Mouse (Mus musculus) forebrain, postnatal 0 days (tissue): Measurements from ENCODE around the gene Dpf1. TPM values are rescaled to one million over a fixed set of nuclear protein-coding genes. Genes with fewer than 3 reads are reported as not detected.

Experiments used
- ATAC-seq: fragments of 200-750 bp; cut with Nextera tagmentation; 2 replicates; pipeline ENCODE4 v1.8.0; 2017; ENCODE audit warnings: mild to moderate bottlenecking, moderate library complexity
- DNase-seq: peaks from one replicate; pipeline ENCODE4 v3.0.0-alpha.2; 2015
- H3K27ac ChIP-seq: fragments of 300-500 bp; sonication (generic); 2 replicates; pipeline ENCODE4 v1.5.1; 2014; ENCODE audit warnings: low read depth, mild to moderate bottlenecking, antibody characterized with exemption, low read length, moderate library complexity, mixed read lengths
- H3K27me3 ChIP-seq: fragments of 300-500 bp; sonication (generic); 2 replicates; pipeline ENCODE4 v1.6.1; 2014; ENCODE audit warnings: mild to moderate bottlenecking, low read length, mixed read lengths; ENCODE audit not compliant: insufficient read depth
- H3K36me3 ChIP-seq: fragments of 300-500 bp; sonication (generic); 2 replicates; pipeline ENCODE4 v1.6.1; 2014; ENCODE audit warnings: mild to moderate bottlenecking, moderate library complexity; ENCODE audit not compliant: insufficient read depth
- H3K4me1 ChIP-seq: fragments of 300-500 bp; sonication (generic); 2 replicates; pipeline ENCODE4 v1.6.1; 2014; ENCODE audit warnings: antibody characterized with exemption; ENCODE audit not compliant: insufficient read depth
- H3K4me2 ChIP-seq: fragments of 300-500 bp; sonication (generic); 2 replicates; pipeline ENCODE4 v1.6.1; 2014; ENCODE audit warnings: low read depth, mild to moderate bottlenecking, moderate library complexity
- H3K4me3 ChIP-seq: fragments of 300-500 bp; sonication (generic); 2 replicates; pipeline ENCODE4 v1.5.1; 2014; ENCODE audit warnings: low read depth, low read length, mixed read lengths
- H3K9ac ChIP-seq: fragments of 300-500 bp; sonication (generic); 2 replicates; pipeline ENCODE4 v1.6.1; 2014; ENCODE audit warnings: mild to moderate bottlenecking
- H3K9me3 ChIP-seq: fragments of 300-500 bp; sonication (generic); 2 replicates; pipeline ENCODE4 v1.6.1; 2016; ENCODE audit warnings: low read length
- CTCF ChIP-seq: sonication (generic); IDR thresholded peaks from 2 replicates; pipeline ENCODE4 v1.5.1; 2016; ENCODE audit warnings: antibody characterized with exemption, control low read depth, low read depth
- WGBS: fragments of 180-500 bp; shearing (Covaris S2); extraction: QIAGEN DNeasy Blood & Tissue Kit; methylation state at CpG from one replicate; pipeline ENCODE4 v1.1.7; 2014; 5-methylcytosine and 5-hydroxymethylcytosine counted together
- polyA plus RNA-seq: library from polyadenylated mRNA; unstranded; fragments of >200 nt; fragmentation: Nextera tagmentation; extraction: Ambion mirVana; gene quantifications from 2 replicates; pipeline ENCODE4 v1.2.1, GENCODE M21; 2015
- total RNA-seq: library from RNA; depleted of rRNA; stranded (reverse); fragments of >200 nt; gene quantifications from 2 replicates; pipeline ENCODE4 v1.2.3, GENCODE M21; 2014

Dpf1 gene
- total and polyA plus RNA-seq, 2 experiments from 2014 or later = 243 to 246 TPM

GRCm38 (mm10) chr7:29341722-29342121 lies 38.0 kb downstream of the Dpf1 start:
- H3K4me1 ChIP-seq = peaks cover 10% of the 10 kb centered on the region
- H3K9me3 ChIP-seq = no peaks in the 10 kb centered on the region
- no peak overlapping the region; the same call in 1 of the 2 replicates for H3K9ac ChIP-seq
- H3K27ac ChIP-seq = peak overlapping the region; percentile 76
- peak; percentile 69 for ATAC-seq
- H3K4me3 ChIP-seq = no peak overlapping the region
- H3K27me3 ChIP-seq = no peaks in the 10 kb centered on the region
- H3K4me2 ChIP-seq = peak overlapping the region; percentile 2; the same call in 1 of the 2 replicates
- peaks cover 21% of the 10 kb centered on the region for H3K36me3 ChIP-seq
- WGBS = 45% methylated on average over 12 of the region's 12 CpGs
- no peak for TF ChIP-seq CTCF
- peak; percentile 71 for DNase-seq

GRCm38 (mm10) chr7:29342489-29343092 lies 38.8 kb downstream of the Dpf1 start:
- H3K27ac ChIP-seq = peak overlapping the region; percentile 76
- H3K9ac ChIP-seq = no peak overlapping the region
- 32% methylated on average over 8 of the region's 8 CpGs for whole genome bisulfite sequencing
- H3K4me1 ChIP-seq = peaks cover 10% of the 10 kb centered on the region
- H3K36me3 ChIP-seq = peaks cover 17% of the 10 kb centered on the region
- no peaks in the 10 kb centered on the region for H3K27me3 ChIP-seq
- H3K4me2 ChIP-seq = no peak overlapping the region
- no peak for TF ChIP-seq CTCF
- ATAC-seq (peak; percentile 14), DNase-seq (peak; percentile 52)
- H3K9me3 ChIP-seq = no peaks in the 10 kb centered on the region
- H3K4me3 ChIP-seq = no peak overlapping the region

GRCm38 (mm10) chr7:29343746-29344145 lies 40.0 kb downstream of the Dpf1 start:
- Histone ChIP-seq H3K27me3 (no peaks in the 10 kb centered on the region), H3K27ac (no peak overlapping the region), H3K36me3 (peaks cover 17% of the 10 kb centered on the region), H3K9me3 (no peaks in the 10 kb centered on the region), H3K4me2 (no peak overlapping the region), H3K4me1 (peaks cover 10% of the 10 kb centered on the region), H3K9ac (no peak overlapping the region), H3K4me3 (no peak overlapping the region)
- no peak for TF ChIP-seq CTCF
- no peak for DNase-seq
- WGBS = 72% methylated on average over 7 of the region's 7 CpGs
- ATAC-seq = no peak

DNA sequence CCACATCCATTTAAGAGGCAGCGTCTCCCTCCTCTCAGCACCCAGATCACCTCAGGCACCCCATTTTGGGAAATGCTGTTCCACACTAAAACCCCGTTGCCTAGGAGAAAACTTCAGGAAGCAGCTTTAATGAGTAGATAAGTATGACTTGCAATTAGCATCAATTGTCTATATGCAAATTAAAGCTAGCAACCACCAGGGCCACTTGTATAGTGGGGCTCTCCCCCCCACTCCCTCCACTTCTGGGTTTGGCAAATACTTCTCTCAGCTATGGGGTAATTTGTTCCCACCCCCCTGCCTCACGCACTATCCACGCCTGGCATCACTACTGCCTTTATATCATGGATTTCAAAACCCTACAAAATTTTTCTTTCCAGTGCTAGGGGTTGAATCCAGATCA lies 41.8 kb downstream of the Dpf1 start:
- H3K4me2 ChIP-seq = no peak overlapping the region
- ATAC-seq (peak; percentile 72), DNase-seq (peak; percentile 57)
- peak overlapping the region; percentile 79 for H3K27ac ChIP-seq
- no peak for TF ChIP-seq CTCF
- H3K36me3 ChIP-seq = peaks cover 17% of the 10 kb centered on the region
- WGBS = 15% methylated on average over 4 of the region's 4 CpGs
- H3K9ac ChIP-seq = no peak overlapping the region
- H3K4me3 ChIP-seq = no peak overlapping the region
- H3K4me1 ChIP-seq = peaks cover 10% of the 10 kb centered on the region
- no peaks in the 10 kb centered on the region for H3K27me3 ChIP-seq
- H3K9me3 ChIP-seq = no peaks in the 10 kb centered on the region

DNA sequence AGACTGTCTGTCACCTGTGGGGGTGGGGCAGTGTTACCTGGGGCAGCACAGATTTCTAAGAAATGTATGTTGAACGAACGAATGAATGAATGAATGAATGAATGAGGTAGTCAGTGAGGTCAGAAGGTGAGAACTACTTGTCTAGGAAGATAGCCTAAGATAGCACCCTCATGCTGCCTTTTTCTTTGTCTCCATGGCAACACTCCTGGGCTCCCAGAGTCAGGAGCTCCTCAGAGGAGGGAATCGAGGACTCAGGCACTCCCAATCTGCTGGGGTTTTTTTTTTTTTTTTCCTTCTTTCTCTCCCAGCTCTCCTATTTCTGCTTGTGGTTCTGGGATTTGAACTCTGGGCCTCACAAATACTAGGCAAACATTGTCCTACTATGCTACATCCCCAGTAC lies 42.5 kb downstream of the Dpf1 start:
- H3K9me3 ChIP-seq = no peaks in the 10 kb centered on the region
- peaks cover 23% of the 10 kb centered on the region for H3K36me3 ChIP-seq
- TF ChIP-seq CTCF = no peak
- no peak overlapping the region for H3K9ac ChIP-seq
- ATAC-seq = peak; percentile 36; the same call in 1 of the 2 replicates
- H3K4me1 ChIP-seq = peaks cover 10% of the 10 kb centered on the region
- peak overlapping the region; percentile 77 for H3K27ac ChIP-seq
- DNase-seq = peak; percentile 39
- no peaks in the 10 kb centered on the region for H3K27me3 ChIP-seq
- WGBS = 55% methylated on average over 3 of the region's 3 CpGs
- no peak overlapping the region for H3K4me2 ChIP-seq
- H3K4me3 ChIP-seq = no peak overlapping the region

DNA sequence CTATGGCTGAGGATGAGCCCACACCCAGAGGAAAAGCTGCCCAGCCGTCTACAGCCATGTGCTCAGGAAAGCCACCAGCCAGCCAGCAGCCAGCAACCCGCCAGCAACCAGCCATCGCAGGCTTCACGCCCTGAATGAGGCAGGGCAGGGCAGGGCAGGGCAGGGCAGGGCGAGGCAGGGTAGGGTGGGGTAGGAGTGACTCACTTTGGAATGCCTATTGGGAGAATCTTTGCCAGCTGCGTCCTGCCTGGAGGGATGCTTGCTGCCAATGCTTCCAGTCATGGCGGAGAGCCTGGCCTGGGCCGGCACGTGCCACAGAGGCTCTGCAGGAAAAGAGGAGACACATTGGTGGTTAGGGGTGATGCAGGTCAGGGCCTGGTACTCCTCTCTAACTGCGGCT lies 46.7 kb downstream of the Dpf1 start:
- Histone ChIP-seq H3K4me3 (no peak overlapping the region), H3K27me3 (no peaks in the 10 kb centered on the region), H3K9ac (no peak overlapping the region), H3K4me1 (peaks cover 10% of the 10 kb centered on the region; the same call in 1 of the 2 replicates), H3K9me3 (no peaks in the 10 kb centered on the region), H3K36me3 (peaks cover 37% of the 10 kb centered on the region), H3K27ac (no peak overlapping the region), H3K4me2 (no peak overlapping the region)
- ATAC-seq (no peak), DNase-seq (no peak)
- WGBS = 89% methylated on average over 10 of the region's 10 CpGs
- TF ChIP-seq CTCF = no peak

GRCm38 (mm10) chr7:29352246-29352645 lies 48.5 kb downstream of the Dpf1 start:
- DNase-seq (no peak), ATAC-seq (no peak)
- H3K27me3 ChIP-seq = no peaks in the 10 kb centered on the region
- H3K4me3 ChIP-seq = no peak overlapping the region
- H3K4me1 ChIP-seq = no peaks in the 10 kb centered on the region
- no peak overlapping the region for H3K27ac ChIP-seq
- H3K9me3 ChIP-seq = no peaks in the 10 kb centered on the region
- 63% methylated on average over 8 of the region's 8 CpGs for WGBS
- TF ChIP-seq CTCF = no peak
- no peak overlapping the region for H3K9ac ChIP-seq
- no peak overlapping the region for H3K4me2 ChIP-seq
- H3K36me3 ChIP-seq = peaks cover 37% of the 10 kb centered on the region
